Comparison of ENCODE assay signal across 8 mouse cellular contexts in the genomic region with DNA sequence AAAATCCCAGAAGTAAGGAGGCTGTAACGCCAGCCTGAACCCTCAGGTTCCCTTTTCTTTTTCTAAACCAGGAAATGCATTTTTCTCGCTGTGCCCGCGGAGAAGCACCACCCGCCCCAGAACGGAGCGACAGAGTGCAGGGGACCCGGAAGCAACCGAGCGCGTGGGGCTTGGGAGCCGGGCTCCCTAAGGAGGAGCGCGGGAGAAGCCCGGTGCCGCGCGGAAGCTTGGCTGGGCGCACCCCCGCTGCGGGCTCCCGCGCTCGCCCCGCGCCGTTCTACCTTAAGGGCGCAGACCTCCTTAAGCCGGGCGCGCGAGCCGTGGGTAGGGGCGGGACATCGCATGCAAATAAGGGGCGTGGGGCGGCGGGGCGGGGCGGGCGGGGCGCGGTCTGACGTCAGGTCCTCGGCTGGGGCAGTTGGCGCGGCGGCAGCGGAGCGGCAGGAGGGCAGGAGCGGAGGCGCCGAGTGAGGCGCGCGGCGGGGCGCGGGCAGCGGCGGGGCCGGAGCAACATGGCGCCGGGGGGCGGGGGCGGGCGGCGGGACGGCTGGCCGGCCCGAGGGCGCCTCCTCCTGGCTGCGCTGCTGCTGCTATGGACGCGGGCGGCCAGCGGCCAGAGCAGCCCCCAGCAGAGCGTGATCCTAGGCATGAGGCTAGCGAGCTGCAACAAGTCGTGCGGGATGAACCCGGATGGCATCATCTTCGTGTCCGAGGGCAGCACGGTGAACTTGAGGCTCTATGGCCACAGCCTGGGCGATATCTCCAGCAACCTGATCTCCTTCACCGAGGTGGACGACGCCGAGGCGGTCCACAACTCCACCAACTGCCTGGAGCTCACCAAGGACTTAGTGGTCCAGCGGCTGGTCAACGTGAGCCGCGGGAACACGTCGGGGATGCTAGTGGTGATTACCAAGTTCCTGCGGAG. TPM values are rescaled to one million over a fixed set of nuclear protein-coding genes. Genes with fewer than 3 reads are reported as not detected.
DNase-seq lines count a peak whose midpoint lies in the region; ATAC-seq lines count a peak whose summit lies in the region.

Gene Cnnm4, plus strand, starts transcription at position 440 of the 925 bp plus-strand sequence.

- peak; percentile 79 to 84 for DNase-seq in adrenal gland, adult 18-20 months (ENCODE audit: low spot score in 2 of 2)
- peak; percentile 88 for DNase-seq in embryo, embryonic 10.5 days (ENCODE audit: low spot score)
- DNase-seq in gastrocnemius, postnatal 14 days: peak; percentile 92
- DNase-seq in intestine, embryonic 14.5 days (ENCODE audit: low spot score): peak; percentile 94
- peak; percentile 77 to 94 for DNase-seq in left cerebral cortex, postnatal 10 days (ENCODE audit: extremely low spot score in 1 of 2, low spot score in 2 of 2)
- peak; percentile 89 to 92 for DNase-seq in right cerebral cortex, postnatal 10 days (ENCODE audit: low spot score in 2 of 2)
- peak; percentile 90 for DNase-seq in urinary bladder, postnatal 14 days (ENCODE audit: low spot score)

- peak within 1 kb of the TSS; percentile 73 for H3K9ac ChIP-seq in intestine, embryonic 14.5 days (ENCODE audit: low read length)

- intact Hi-C loops in gastrocnemius, postnatal 14 days (cut with DNase I; ENCODE audit: low total_unique reads): loop anchor here (2.0 kb wide), 1 partner anchor 103 kb away; the partner anchor contains the start of gene Kansl3
- intact Hi-C loops in left cerebral cortex, postnatal 10 days (cut with DNase I): loop anchor here (5.0 to 10.0 kb wide), 2 partner anchors 39 to 107 kb away; partner anchors contain the start of gene Kansl3

- peaks cover 39% of the 10 kb centered on the region for H3K4me1 ChIP-seq in intestine, embryonic 14.5 days (replicated peaks; ENCODE audit: control insufficient read depth, insufficient read depth, low read length)

- 3% methylated on average over 77 of the region's 98 CpGs for WGBS in intestine, embryonic 14.5 days

- H3K27ac ChIP-seq in intestine, embryonic 14.5 days (ENCODE audit: low read depth): peak within 1 kb of the TSS; percentile 43; the same call in 1 of the 2 replicates

- H3K36me3 ChIP-seq in intestine, embryonic 14.5 days (ENCODE audit: control insufficient read depth, insufficient read depth, low read length): no peaks in the 10 kb centered on the region

- H3K4me2 ChIP-seq in intestine, embryonic 14.5 days (ENCODE audit: low read length): peak within 1 kb of the TSS; percentile 59

- no peaks in the 10 kb centered on the region for H3K9me3 ChIP-seq in intestine, embryonic 14.5 days (ENCODE audit: control insufficient read depth, low read length)

- H3K4me3 ChIP-seq in intestine, embryonic 14.5 days (ENCODE audit: low read depth, low read length): peak within 1 kb of the TSS; percentile 67

- no peaks in the 10 kb centered on the region for H3K27me3 ChIP-seq in intestine, embryonic 14.5 days (replicated peaks; ENCODE audit: control insufficient read depth, insufficient read depth, low read length)

- peak; percentile 89 for ATAC-seq in intestine, embryonic 14.5 days (replicated peaks; ENCODE audit: low FRiP score, low TSS enrichment, low read depth)
- ATAC-seq in megakaryocyte progenitor cell, adult 5-6 weeks (replicated peaks; ENCODE audit: poor library complexity): peak; percentile 69

RNA-seq across cellular contexts. Expression of gene Cnnm4, which starts in this region (rescaled TPM):
- 1 to 10 TPM; 3.6 to 5.9 TPM for total RNA-seq in adrenal gland, adult 18-20 months (2021)
- 1 to 10 TPM; 4.6 to 5.4 TPM for total RNA-seq in gastrocnemius, postnatal 14 days (2021)
- 27.7 and 30.2 TPM in 2 replicates for polyA plus RNA-seq in intestine, embryonic 14.5 days (2014; fragmentation: Nextera tagmentation; extraction: Ambion mirVana)
- 10 to 100 TPM; 12.7 to 13.7 TPM for total RNA-seq in left cerebral cortex, postnatal 10 days (2021)
- 10.0 and 12.1 TPM in 2 replicates for total RNA-seq in megakaryocyte progenitor cell, adult 5-6 weeks (2015)
- 7.0 and 8.4 TPM in 2 replicates for total RNA-seq in megakaryocyte progenitor cell, adult 5-6 weeks (2017)

Comparison
In these comparisons a context has a peak if more than half of its experiments do, and no peak if none do; other contexts are left out.
1. Peak in every context shown above with its lines: DNase-seq, ATAC-seq, H3K4me3 ChIP-seq and H3K27ac ChIP-seq.